Mouse (Mus musculus): ENCODE results near the gene Atp1b4. TPM values are rescaled to one million over a fixed set of nuclear protein-coding genes. Genes with fewer than 3 reads are reported as not detected.
"Not testable (repeated sequence)": the region's sequence is repeated elsewhere in the genome, so short reads cannot be mapped to it uniquely, and the experiment has no call there.

Gene Atp1b4
- polyA plus RNA-seq (2015; fragmentation: Nextera tagmentation; extraction: Ambion mirVana), result 0.11 and 0.20 TPM in 2 replicates

- Histone ChIP-seq H3K27ac (no peak within 1 kb of the TSS), H3K36me3 (no peaks in the 10 kb centered on the region), H3K27me3 (no peaks in the 10 kb centered on the region), H3K9me3 (replicated peaks) (no peaks in the 10 kb centered on the region), H3K9ac (no peak within 1 kb of the TSS), H3K4me1 (replicated peaks) (0 out of 2 replicates have a peak, but pooled peaks cover 3% of the 10 kb centered on the region), H3K4me2 (no peak within 1 kb of the TSS), H3K4me3 (no peak within 1 kb of the TSS)
- ATAC-seq (replicated peaks; ENCODE audit: insufficient number of reproducible peaks, insufficient read depth, low FRiP score, low read depth), result no peak
- 81% methylated on average over 8 of the region's 8 CpGs for WGBS
Measured at GRCm38 (mm10) chrX:38315884-38316283, at the start of gene Atp1b4. Gene Atp1b4 (plus strand): TSS chrX:38316184.

- WGBS, result 55% methylated on average over 4 of the region's 4 CpGs
- Histone ChIP-seq H3K27me3 (no peaks in the 10 kb centered on the region), H3K27ac (no peak overlapping the region), H3K36me3 (no peaks in the 10 kb centered on the region), H3K4me2 (no peak overlapping the region), H3K4me1 (replicated peaks) (no peaks in the 10 kb centered on the region), H3K4me3 (no peak overlapping the region), H3K9me3 (replicated peaks) (no peaks in the 10 kb centered on the region), H3K9ac (no peak overlapping the region)
- ATAC-seq (replicated peaks; ENCODE audit: insufficient number of reproducible peaks, insufficient read depth, low FRiP score, low read depth), result no peak
Measured at GRCm38 (mm10) chrX:38308597-38308996, 7.4 kb upstream of the Atp1b4 start.

GRCm38 (mm10) chrX:38311054-38311453 is 4.9 kb upstream of the Atp1b4 start:
- WGBS, result 67% methylated on average over 2 of the region's 2 CpGs

GRCm38 (mm10) chrX:38312910-38313625 is 2.9 kb upstream of the Atp1b4 start:
- no peak overlapping the region for H3K4me3 ChIP-seq
- no peaks in the 10 kb centered on the region for H3K9me3 ChIP-seq (replicated peaks)
- H3K9ac ChIP-seq, result no peak overlapping the region
- H3K36me3 ChIP-seq, result no peaks in the 10 kb centered on the region
- H3K27ac ChIP-seq, result no peak overlapping the region
- no peaks in the 10 kb centered on the region for H3K4me1 ChIP-seq (replicated peaks)
- no peaks in the 10 kb centered on the region for H3K27me3 ChIP-seq
- H3K4me2 ChIP-seq, result no peak overlapping the region
- no peak for ATAC-seq (replicated peaks; ENCODE audit: insufficient number of reproducible peaks, insufficient read depth, low FRiP score, low read depth)
- 75% methylated on average over 9 of the region's 9 CpGs for WGBS

More at GRCm38 (mm10) chrX:38311054-38311453, 4.9 kb upstream of the Atp1b4 start:
- Histone ChIP-seq H3K9me3 (replicated peaks) (no peaks in the 10 kb centered on the region), H3K36me3 (no peaks in the 10 kb centered on the region), H3K4me1 (replicated peaks) (no peaks in the 10 kb centered on the region), H3K9ac (no peak overlapping the region), H3K4me3 (no peak overlapping the region), H3K27me3 (no peaks in the 10 kb centered on the region), H3K4me2 (no peak overlapping the region), H3K27ac (no peak overlapping the region)
- no peak for ATAC-seq (replicated peaks; ENCODE audit: insufficient number of reproducible peaks, insufficient read depth, low FRiP score, low read depth)

GRCm38 (mm10) chrX:38313626-38314210 is 2.3 kb upstream of the Atp1b4 start:
- H3K4me3 ChIP-seq, result no peak overlapping the region
- H3K9me3 ChIP-seq (replicated peaks), result no peaks in the 10 kb centered on the region
- H3K4me1 ChIP-seq (replicated peaks), result no peaks in the 10 kb centered on the region
- H3K4me2 ChIP-seq, result no peak overlapping the region
- no peak for ATAC-seq (replicated peaks; ENCODE audit: insufficient number of reproducible peaks, insufficient read depth, low FRiP score, low read depth)
- no peak overlapping the region for H3K27ac ChIP-seq
- H3K27me3 ChIP-seq, result no peaks in the 10 kb centered on the region
- H3K36me3 ChIP-seq, result no peaks in the 10 kb centered on the region
- 76% methylated on average over 6 of the region's 6 CpGs for WGBS
- H3K9ac ChIP-seq, result no peak overlapping the region

- WGBS, result 47% methylated on average over 4 of the region's 4 CpGs
Measured at GRCm38 (mm10) chrX:38330695-38331406, 14.9 kb downstream of the Atp1b4 start.

GRCm38 (mm10) chrX:38334329-38335279 is 18.6 kb downstream of the Atp1b4 start:
- H3K36me3 ChIP-seq, result no peaks in the 10 kb centered on the region
- no peak overlapping the region for H3K27ac ChIP-seq
- H3K4me1 ChIP-seq (replicated peaks), result no peaks in the 10 kb centered on the region
- no peak overlapping the region for H3K4me3 ChIP-seq
- H3K9ac ChIP-seq, result no peak overlapping the region
- no peak overlapping the region for H3K4me2 ChIP-seq
- 47% methylated on average over 8 of the region's 8 CpGs for WGBS
- no peak for ATAC-seq (replicated peaks; ENCODE audit: insufficient number of reproducible peaks, insufficient read depth, low FRiP score, low read depth)
- no peaks in the 10 kb centered on the region for H3K27me3 ChIP-seq
- no peaks in the 10 kb centered on the region for H3K9me3 ChIP-seq (replicated peaks)

More at GRCm38 (mm10) chrX:38330695-38331406, 14.9 kb downstream of the Atp1b4 start:
- ATAC-seq (replicated peaks; ENCODE audit: insufficient number of reproducible peaks, insufficient read depth, low FRiP score, low read depth), result no peak
- Histone ChIP-seq H3K27me3 (no peaks in the 10 kb centered on the region), H3K27ac (no peak overlapping the region), H3K36me3 (no peaks in the 10 kb centered on the region), H3K4me3 (no peak overlapping the region), H3K4me1 (replicated peaks) (no peaks in the 10 kb centered on the region), H3K9ac (no peak overlapping the region), H3K9me3 (replicated peaks) (no peaks in the 10 kb centered on the region), H3K4me2 (no peak overlapping the region)

GRCm38 (mm10) chrX:38362016-38362415 is 46.0 kb downstream of the Atp1b4 start:
- Histone ChIP-seq H3K4me1 (replicated peaks) (no peaks in the 10 kb centered on the region), H3K36me3 (no peaks in the 10 kb centered on the region), H3K4me3 (no peak overlapping the region), H3K4me2 (no peak overlapping the region), H3K9ac (no peak overlapping the region), H3K27ac (no peak overlapping the region), H3K27me3 (no peaks in the 10 kb centered on the region), H3K9me3 (replicated peaks) (no peaks in the 10 kb centered on the region)
- ATAC-seq (replicated peaks; ENCODE audit: insufficient number of reproducible peaks, insufficient read depth, low FRiP score, low read depth), result no peak
- 69% methylated on average over 8 of the region's 8 CpGs for WGBS

GRCm38 (mm10) chrX:38364621-38365020 is 48.6 kb downstream of the Atp1b4 start:
- H3K27me3 ChIP-seq; H3K4me3 ChIP-seq; H3K4me2 ChIP-seq; ATAC-seq (replicated peaks; ENCODE audit: insufficient number of reproducible peaks, insufficient read depth, low FRiP score, low read depth); H3K4me1 ChIP-seq (replicated peaks); H3K36me3 ChIP-seq; H3K9ac ChIP-seq; H3K9me3 ChIP-seq (replicated peaks); H3K27ac ChIP-seq: not testable (repeated sequence)
- 25% methylated on average over 1 of the region's 1 CpGs for WGBS

- H3K4me3 ChIP-seq; H3K36me3 ChIP-seq; H3K27me3 ChIP-seq; H3K27ac ChIP-seq; H3K4me2 ChIP-seq; H3K9me3 ChIP-seq (replicated peaks); H3K4me1 ChIP-seq (replicated peaks); ATAC-seq (replicated peaks; ENCODE audit: insufficient number of reproducible peaks, insufficient read depth, low FRiP score, low read depth); H3K9ac ChIP-seq: not testable (repeated sequence)
- 69% methylated on average over 1 of the region's 1 CpGs for WGBS
Measured at GRCm38 (mm10) chrX:38373169-38373568, 57.2 kb downstream of the Atp1b4 start.
